ENCODE assay signal across 8 mouse cellular contexts in genomic region chr12:4916994-4917804, GRCm38 (mm10). TPM values are rescaled to one million over a fixed set of nuclear protein-coding genes. Genes with fewer than 3 reads are reported as not detected.
DNase-seq lines count a peak whose midpoint lies in the region; ATAC-seq and TF ChIP-seq lines count a peak whose summit lies in the region.

Gene Atad2b, plus strand, starts transcription at chr12:4917353.

- no peaks in the 10 kb centered on the region for H3K36me3 ChIP-seq in forebrain, embryonic 15.5 days

- whole genome bisulfite sequencing in forebrain, embryonic 15.5 days = under 1% methylated on average over 72 of the region's 89 CpGs
- under 1% methylated on average over 87 of the region's 89 CpGs for WGBS in lung, adult 2 months

- H3K9ac ChIP-seq in forebrain, embryonic 15.5 days (replicated peaks) = peak within 1 kb of the TSS; percentile 85

- TF ChIP-seq POLR2A in lung, adult 2 months (IDR thresholded peaks at IDR 0.05; ENCODE audit: borderline replicate concordance, extremely low read depth, low read depth, low read length) = peak; percentile 93; the same call in 1 of the 2 replicates

- H3K4me1 ChIP-seq in forebrain, embryonic 15.5 days = peaks cover 36% of the 10 kb centered on the region
- H3K4me1 ChIP-seq in lung, adult 2 months (ENCODE audit: control insufficient read depth, insufficient read depth, low read length) = peaks cover 2% of the 10 kb centered on the region

- peak within 1 kb of the TSS; percentile 96 for H3K27ac ChIP-seq in forebrain, embryonic 15.5 days (replicated peaks)

- intact Hi-C loops in heart, postnatal 25 days (cut with DNase I) = loop anchor here (5.0 to 10.0 kb wide), 7 partner anchors 40 to 1610 kb away; partner anchors contain the start of genes Fam228b, Fkbp1b, Gm3625 and Itsn2

- H3K27me3 ChIP-seq in forebrain, embryonic 15.5 days = no peaks in the 10 kb centered on the region

- H3K4me2 ChIP-seq in forebrain, embryonic 15.5 days (replicated peaks) = peak within 1 kb of the TSS; percentile 76

- peak within 1 kb of the TSS; percentile 92 for H3K4me3 ChIP-seq in forebrain, embryonic 15.5 days
- peak within 1 kb of the TSS; percentile 74 for H3K4me3 ChIP-seq in lung, adult 2 months (replicated peaks; ENCODE audit: extremely low read depth, low read depth, low read length)

- TF ChIP-seq CTCF in lung, adult 2 months (IDR thresholded peaks at IDR 0.05; ENCODE audit: insufficient read depth, low read length) = peak; percentile 61

- H3K9me3 ChIP-seq in forebrain, embryonic 15.5 days = no peaks in the 10 kb centered on the region

- DNase-seq in ES-CJ7 (ENCODE audit: low read depth, low spot score) = peak; percentile 91
- peak; percentile 98 for DNase-seq in cerebellum, adult 11 months
- DNase-seq in heart, postnatal 25 days (ENCODE audit: low spot score) = peak; percentile 96
- DNase-seq in layer of hippocampus, adult 18-20 months (ENCODE audit: low spot score in 2 of 2) = peak; percentile 97 to 98
- peak; percentile 98 for DNase-seq in lung, adult 2 months
- peak; percentile 94 for DNase-seq in thymus, adult 18-20 months

- ATAC-seq in forebrain, embryonic 15.5 days (replicated peaks) = peak; percentile 98
- peak; percentile 88 for ATAC-seq in neutrophil, adult 5-6 weeks (ENCODE audit: extremely low read depth, insufficient number of reproducible peaks, low FRiP score, poor library complexity, severe bottlenecking)

RNA-seq across cellular contexts. Expression of gene Atad2b, which starts in this region (rescaled TPM):
- polyA plus RNA-seq in forebrain, embryonic 15.5 days (2015; fragmentation: Nextera tagmentation; extraction: Ambion mirVana) = 11.3 and 12.4 TPM in 2 replicates
- 10 to 100 TPM; 16.4 TPM for total RNA-seq in heart, postnatal 25 days (2021)
- 10 to 100 TPM; 32.8 to 33.2 TPM for total RNA-seq in layer of hippocampus, adult 18-20 months (2021)
- polyA plus RNA-seq in lung, adult 2 months (2012; rRNA removed) = 8.7 and 17.2 TPM in 2 replicates
- 67.3 and 80.7 TPM in 2 replicates for total RNA-seq in neutrophil, adult 5-6 weeks (2017)

Comparison
In these comparisons a context has a peak if more than half of its experiments do, and no peak if none do; other contexts are left out.
1. Peak in every context shown above with its lines: DNase-seq, ATAC-seq, H3K4me3 ChIP-seq and H3K27ac ChIP-seq.